Mouse (Mus musculus) heart, embryonic 11.5 days (tissue): ENCODE results near the gene Sult1a1. TPM values are rescaled to one million over a fixed set of nuclear protein-coding genes. Genes with fewer than 3 reads are reported as not detected.

Experiments
- ATAC-seq: fragments of 200-750 bp; cut with Nextera tagmentation; replicated peaks from 2 replicates; pipeline ENCODE4 v1.8.0; 2017; ENCODE audit warnings: moderate library complexity; ENCODE audit not compliant: insufficient number of reproducible peaks, low FRiP score, low TSS enrichment
- H3K27ac ChIP-seq: fragments of 300-500 bp; sonication (generic); 2 replicates; pipeline ENCODE4 v1.5.1; 2014; ENCODE audit warnings: mild to moderate bottlenecking, low read depth, low read length
- H3K27me3 ChIP-seq: fragments of 300-500 bp; sonication (generic); 2 replicates; pipeline ENCODE4 v1.6.1; 2014; ENCODE audit warnings: mild to moderate bottlenecking, low read length, mixed read lengths; ENCODE audit not compliant: control insufficient read depth, insufficient read depth
- H3K36me3 ChIP-seq: fragments of 300-500 bp; sonication (generic); 2 replicates; pipeline ENCODE4 v1.6.1; 2014; ENCODE audit warnings: mild to moderate bottlenecking, low read length, moderate library complexity, mixed read lengths; ENCODE audit not compliant: control insufficient read depth, insufficient read depth
- H3K4me1 ChIP-seq: fragments of 300-500 bp; sonication (generic); 2 replicates; pipeline ENCODE4 v1.6.1; 2014; ENCODE audit warnings: low read length; ENCODE audit not compliant: control insufficient read depth, insufficient read depth
- H3K4me2 ChIP-seq: fragments of 300-500 bp; sonication (generic); 2 replicates; pipeline ENCODE4 v1.6.1; 2014; ENCODE audit warnings: mild to moderate bottlenecking, moderate library complexity
- H3K4me3 ChIP-seq: fragments of 300-500 bp; sonication (generic); 2 replicates; pipeline ENCODE4 v1.5.1; 2014; ENCODE audit warnings: low read depth, low read length
- H3K9ac ChIP-seq: fragments of 300-500 bp; sonication (generic); 2 replicates; pipeline ENCODE4 v1.6.1; 2014; ENCODE audit warnings: mild to moderate bottlenecking, low read depth, low read length, moderate library complexity
- H3K9me3 ChIP-seq: fragments of 300-500 bp; sonication (generic); replicated peaks from 2 replicates; pipeline ENCODE4 v1.6.1; 2016; ENCODE audit warnings: low read length; ENCODE audit not compliant: control insufficient read depth
- WGBS: fragments of 180-500 bp; shearing (Covaris S2); extraction: QIAGEN DNeasy Blood & Tissue Kit; methylation state at CpG from one replicate; pipeline ENCODE4 v1.1.7; 2014; ENCODE audit not compliant: insufficient replicate concordance; 5-methylcytosine and 5-hydroxymethylcytosine counted together
- polyA plus RNA-seq: library from polyadenylated mRNA; unstranded; fragments of >200 nt; fragmentation: Nextera tagmentation; extraction: Ambion mirVana; gene quantifications from 2 replicates; pipeline ENCODE4 v1.2.1, GENCODE M21; 2014

Gene Sult1a1
- polyA plus RNA-seq, 1 experiment from 2014 or later = 2.5 TPM

DNA sequence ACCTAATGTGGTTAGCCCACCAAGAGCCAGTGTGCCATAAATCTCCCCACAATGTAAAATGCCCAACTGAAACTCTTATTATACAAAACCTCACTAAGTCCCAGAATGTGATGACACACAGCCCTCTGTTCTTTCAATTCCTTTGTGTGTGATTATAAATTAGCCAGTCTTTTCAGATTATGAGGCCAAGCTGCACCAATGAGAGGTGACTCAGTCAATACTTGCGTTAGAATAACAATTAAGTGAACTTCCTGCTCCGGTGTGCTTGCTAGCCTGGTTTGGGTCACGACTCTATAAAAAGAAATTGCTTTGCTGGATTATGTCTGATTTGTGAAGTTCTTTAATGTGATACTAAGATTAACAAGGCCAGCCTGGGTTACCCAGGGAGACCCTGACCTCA is 46.3 kb downstream of the Sult1a1 start:
- no peak overlapping the region for H3K4me2 ChIP-seq
- no peaks in the 10 kb centered on the region for H3K27me3 ChIP-seq
- no peak overlapping the region for H3K27ac ChIP-seq
- H3K4me3 ChIP-seq = no peak overlapping the region
- no peak overlapping the region for H3K9ac ChIP-seq
- no peaks in the 10 kb centered on the region for H3K9me3 ChIP-seq
- WGBS = 64% methylated on average over 3 of the region's 3 CpGs
- H3K4me1 ChIP-seq = peaks cover 3% of the 10 kb centered on the region
- H3K36me3 ChIP-seq = no peaks in the 10 kb centered on the region
- no peak for ATAC-seq

DNA sequence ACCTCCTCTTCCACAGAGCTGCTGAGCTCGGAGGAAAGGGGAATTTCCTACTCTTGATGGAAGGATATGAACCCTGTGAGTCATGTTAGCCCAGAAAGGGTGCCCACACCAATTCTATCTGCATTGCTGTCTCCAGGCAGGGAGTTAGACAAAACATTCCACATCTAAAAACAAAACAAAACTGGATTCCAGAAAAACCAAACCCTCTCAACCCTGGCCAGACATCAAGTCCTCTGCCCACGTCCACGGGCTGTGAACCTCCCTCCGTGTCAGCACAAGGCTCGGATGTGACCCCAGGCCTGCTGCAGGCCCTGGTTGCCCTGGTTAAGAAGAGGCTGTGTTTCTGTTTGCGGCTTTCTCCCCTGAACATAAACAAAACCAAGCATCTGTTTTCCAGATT is 48.1 kb downstream of the Sult1a1 start:
- Histone ChIP-seq H3K36me3 (no peaks in the 10 kb centered on the region), H3K4me2 (no peak overlapping the region), H3K9ac (no peak overlapping the region), H3K4me1 (peaks cover 3% of the 10 kb centered on the region), H3K27me3 (no peaks in the 10 kb centered on the region), H3K27ac (no peak overlapping the region), H3K4me3 (no peak overlapping the region), H3K9me3 (no peaks in the 10 kb centered on the region)
- no peak for ATAC-seq
- WGBS = 59% methylated on average over 6 of the region's 6 CpGs

DNA sequence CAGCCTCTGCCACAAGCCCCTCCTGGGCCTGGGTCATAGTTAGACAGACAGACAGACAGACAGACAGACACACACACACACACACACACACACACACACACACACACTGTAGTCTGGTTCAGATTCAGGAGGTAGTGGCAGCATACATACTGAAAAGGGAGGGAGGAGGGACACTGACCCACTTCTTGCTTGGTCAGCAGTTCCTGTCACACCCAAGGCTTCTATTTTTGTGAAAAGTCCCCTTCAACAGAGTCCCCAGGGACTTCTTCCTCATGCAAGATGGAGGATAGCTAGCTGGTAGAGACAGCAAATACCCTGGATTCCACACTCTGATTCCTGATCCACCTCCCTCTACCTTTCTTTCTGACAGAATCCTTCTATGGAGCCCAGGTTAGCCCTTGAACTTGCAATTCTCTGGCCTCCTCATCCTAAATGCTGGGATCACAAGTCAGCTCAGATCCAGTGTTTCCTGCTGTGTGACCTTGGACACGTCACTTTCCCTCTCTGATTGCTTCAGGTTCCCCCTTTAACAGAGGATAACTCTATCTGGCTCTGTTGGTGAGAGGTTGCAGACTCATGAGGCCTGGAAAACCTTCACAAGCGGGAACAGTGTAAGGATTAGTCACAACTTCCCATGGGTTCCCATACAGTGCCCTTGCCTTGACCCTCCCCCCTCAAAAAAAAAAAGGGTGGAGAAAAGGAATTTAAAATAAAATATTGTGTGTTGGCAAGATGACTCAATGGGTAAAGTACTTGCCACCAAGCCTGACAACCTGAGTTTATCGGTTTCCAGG is 50.2 kb downstream of the Sult1a1 start:
- Histone ChIP-seq H3K9me3 (no peaks in the 10 kb centered on the region), H3K4me2 (no peak overlapping the region), H3K36me3 (no peaks in the 10 kb centered on the region), H3K27me3 (no peaks in the 10 kb centered on the region), H3K9ac (no peak overlapping the region), H3K27ac (no peak overlapping the region), H3K4me3 (no peak overlapping the region), H3K4me1 (peaks cover 3% of the 10 kb centered on the region)
- WGBS = 79% methylated on average over 3 of the region's 3 CpGs
- no peak for ATAC-seq

DNA sequence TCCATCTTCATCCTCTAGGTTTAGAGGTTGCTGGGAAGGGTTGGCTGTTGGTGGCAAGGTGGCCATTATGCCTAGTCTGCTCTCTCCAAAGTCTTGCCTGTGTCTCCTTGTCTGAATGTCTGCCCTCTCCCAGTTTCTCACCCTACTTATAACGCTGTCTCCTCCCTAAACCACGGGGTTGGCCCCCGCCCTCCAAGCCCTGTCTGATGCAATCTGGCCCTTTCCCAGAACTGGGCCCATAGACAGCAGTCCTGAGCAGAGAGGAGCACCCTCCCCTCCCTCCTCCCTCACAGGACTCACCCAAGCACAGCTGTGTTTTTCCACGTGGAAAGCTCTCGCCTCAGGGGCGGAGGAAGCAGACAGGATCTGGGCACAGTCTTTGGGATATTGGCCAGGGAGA is 50.9 kb downstream of the Sult1a1 start:
- no peak overlapping the region for H3K27ac ChIP-seq
- WGBS = 35% methylated on average over 6 of the region's 6 CpGs

DNA sequence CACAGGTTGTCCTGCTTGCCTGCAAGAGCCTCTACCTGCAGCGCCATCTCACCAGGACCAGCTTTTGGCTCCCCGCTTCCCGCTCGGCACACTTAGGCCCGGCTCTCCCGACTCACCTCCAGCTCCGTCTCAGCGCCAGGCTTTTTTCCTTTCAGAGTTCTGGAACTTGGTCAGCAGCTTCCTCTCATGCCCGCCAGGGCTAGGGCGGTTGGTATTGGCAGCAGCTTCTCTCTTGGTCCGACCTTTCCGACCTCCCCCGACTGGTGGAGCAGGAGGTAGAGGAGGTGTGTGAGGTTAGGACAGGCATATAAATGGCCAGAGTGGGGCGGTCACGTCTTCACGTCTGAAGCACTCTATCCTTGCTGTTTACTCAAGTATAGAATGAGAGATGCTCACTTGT is 51.5 kb downstream of the Sult1a1 start:
- 59% methylated on average over 16 of the region's 16 CpGs for WGBS
- Histone ChIP-seq H3K27me3 (no peaks in the 10 kb centered on the region), H3K27ac (no peak overlapping the region), H3K4me1 (peaks cover 3% of the 10 kb centered on the region), H3K36me3 (no peaks in the 10 kb centered on the region), H3K4me3 (no peak overlapping the region), H3K9ac (no peak overlapping the region), H3K4me2 (no peak overlapping the region), H3K9me3 (no peaks in the 10 kb centered on the region)
- no peak for ATAC-seq

More for the DNA sequence above, 50.9 kb downstream of the Sult1a1 start:
- 0 out of 2 replicates have a peak, but pooled peaks have one; percentile 35 for ATAC-seq
- H3K36me3 ChIP-seq = no peaks in the 10 kb centered on the region
- H3K27me3 ChIP-seq = no peaks in the 10 kb centered on the region
- peaks cover 3% of the 10 kb centered on the region for H3K4me1 ChIP-seq
- H3K9ac ChIP-seq = no peak overlapping the region
- peak overlapping the region; percentile 35 for H3K4me2 ChIP-seq
- no peaks in the 10 kb centered on the region for H3K9me3 ChIP-seq
- H3K4me3 ChIP-seq = no peak overlapping the region

DNA sequence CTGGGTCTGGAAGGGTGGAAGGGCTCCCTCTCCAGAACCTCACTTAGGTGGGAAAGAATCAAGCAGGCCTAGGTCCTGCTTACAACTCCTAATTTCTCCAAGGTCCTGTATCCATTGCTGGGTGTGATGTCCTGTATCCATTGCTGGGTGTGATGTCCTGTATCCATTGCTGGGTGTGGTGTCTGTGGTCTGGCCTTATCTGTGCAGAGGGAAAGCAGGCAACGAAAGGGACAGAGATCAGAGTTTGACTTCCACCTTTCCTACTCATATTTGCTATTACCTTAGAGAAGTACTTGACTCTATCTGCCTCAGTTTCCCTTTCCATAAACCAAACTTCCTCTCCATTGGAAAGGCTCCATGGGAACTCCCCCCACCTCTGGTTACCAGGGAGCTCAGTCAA is 52.9 kb downstream of the Sult1a1 start:
- Histone ChIP-seq H3K36me3 (no peaks in the 10 kb centered on the region), H3K4me2 (no peak overlapping the region), H3K4me3 (no peak overlapping the region), H3K27me3 (no peaks in the 10 kb centered on the region), H3K27ac (no peak overlapping the region), H3K4me1 (peaks cover 3% of the 10 kb centered on the region), H3K9ac (no peak overlapping the region), H3K9me3 (no peaks in the 10 kb centered on the region)
- no peak for ATAC-seq
- WGBS = 59% methylated on average over 1 of the region's 1 CpGs

Other genes with a start within 250 kb of the Sult1a1 start
- gene Rabep2, start 247.7 kb downstream of the Sult1a1 start, polyA plus RNA-seq = 18.1 and 23.0 TPM in 2 replicates
- 5.0 and 7.5 TPM in 2 replicates for gene Atp2a1, start 213.3 kb downstream of the Sult1a1 start, polyA plus RNA-seq
- 33.7 and 36.0 TPM in 2 replicates for gene Sh2b1, start 201.0 kb downstream of the Sult1a1 start, polyA plus RNA-seq
- 167 and 187 TPM in 2 replicates for gene Tufm, start 189.1 kb downstream of the Sult1a1 start, polyA plus RNA-seq
- 38.2 and 39.9 TPM in 2 replicates for gene Atxn2l, start 173.0 kb downstream of the Sult1a1 start, polyA plus RNA-seq
- 129 and 133 TPM in 2 replicates for gene Eif3c, start 110.0 kb downstream of the Sult1a1 start, polyA plus RNA-seq
- 0.13 and 0.31 TPM in 2 replicates for gene Apobr, start 91.5 kb downstream of the Sult1a1 start, polyA plus RNA-seq
- gene Cln3, start 90.6 kb downstream of the Sult1a1 start, polyA plus RNA-seq = 16.3 and 19.7 TPM in 2 replicates
- gene Il27, start 81.5 kb downstream of the Sult1a1 start, polyA plus RNA-seq = not detected in 2 replicates
- 1.2 and 2.8 TPM in 2 replicates for gene Nupr1, start 45.6 kb downstream of the Sult1a1 start, polyA plus RNA-seq
- 24.7 and 28.9 TPM in 2 replicates for gene Sgf29, start 27.1 kb downstream of the Sult1a1 start, polyA plus RNA-seq
- 120 and 126 TPM in 2 replicates for gene Bola2, start 19.0 kb upstream of the Sult1a1 start, polyA plus RNA-seq
- gene Slx1b, start 19.4 kb upstream of the Sult1a1 start, polyA plus RNA-seq = 6.1 and 6.7 TPM in 2 replicates
- gene Coro1a, start 31.4 kb upstream of the Sult1a1 start, polyA plus RNA-seq = 13.1 and 13.8 TPM in 2 replicates
- 48.2 and 52.1 TPM in 2 replicates for gene Mapk3, start 83.2 kb upstream of the Sult1a1 start, polyA plus RNA-seq
- 0.92 and 1.4 TPM in 2 replicates for gene Gdpd3, start 89.9 kb upstream of the Sult1a1 start, polyA plus RNA-seq
- gene Ypel3, start 100.5 kb upstream of the Sult1a1 start, polyA plus RNA-seq = 79.6 and 84.9 TPM in 2 replicates
- 0.31 and 0.45 TPM in 2 replicates for gene Tbx6, start 105.1 kb upstream of the Sult1a1 start, polyA plus RNA-seq
- 204 and 213 TPM in 2 replicates for gene Ppp4c, start 116.1 kb upstream of the Sult1a1 start, polyA plus RNA-seq
- gene Fam57b, start 121.2 kb upstream of the Sult1a1 start, polyA plus RNA-seq = 0.40 and 0.41 TPM in 2 replicates
- gene 4930451I11Rik, start 155.2 kb upstream of the Sult1a1 start, polyA plus RNA-seq = not detected in 2 replicates
- gene Doc2a, start 171.0 kb upstream of the Sult1a1 start, polyA plus RNA-seq = 0.17 and 0.96 TPM in 2 replicates
- 15.5 and 17.0 TPM in 2 replicates for gene Hirip3, start 185.5 kb upstream of the Sult1a1 start, polyA plus RNA-seq
- 69.8 and 76.1 TPM in 2 replicates for gene Ino80e, start 185.9 kb upstream of the Sult1a1 start, polyA plus RNA-seq
- gene Taok2, start 208.3 kb upstream of the Sult1a1 start, polyA plus RNA-seq = 19.4 and 25.9 TPM in 2 replicates
- gene Tmem219, start 246.5 kb upstream of the Sult1a1 start, polyA plus RNA-seq = 13.5 and 18.3 TPM in 2 replicates